Mouse (Mus musculus) neural tube, embryonic 14.5 days (tissue): ENCODE results near the gene Klhdc8a. TPM values are rescaled to one million over a fixed set of nuclear protein-coding genes. Genes with fewer than 3 reads are reported as not detected.
"Not testable (repeated sequence)": the region's sequence is repeated elsewhere in the genome, so short reads cannot be mapped to it uniquely, and the experiment has no call there.

Experiments used
- ATAC-seq: fragments of 200-750 bp; cut with Nextera tagmentation; 2 replicates; pipeline ENCODE4 v1.8.0; 2017; ENCODE audit warnings: low read depth, mild to moderate bottlenecking, moderate TSS enrichment, moderate library complexity
- H3K27ac ChIP-seq: fragments of 300-500 bp; sonication (generic); 2 replicates; pipeline ENCODE4 v1.5.1; 2014; ENCODE audit warnings: low read depth, mild to moderate bottlenecking, control low read depth, low read length, moderate library complexity, mixed read lengths
- H3K27me3 ChIP-seq: fragments of 300-500 bp; sonication (generic); 2 replicates; pipeline ENCODE4 v1.6.1; 2014; ENCODE audit warnings: low read length; ENCODE audit not compliant: control insufficient read depth, insufficient read depth
- H3K36me3 ChIP-seq: fragments of 300-500 bp; sonication (generic); 2 replicates; pipeline ENCODE4 v1.6.1; 2014; ENCODE audit warnings: low read length, mixed read lengths; ENCODE audit not compliant: control insufficient read depth, insufficient read depth
- H3K4me1 ChIP-seq: fragments of 300-500 bp; sonication (generic); 2 replicates; pipeline ENCODE4 v1.6.1; 2014; ENCODE audit warnings: low read length; ENCODE audit not compliant: control insufficient read depth, insufficient read depth
- H3K4me2 ChIP-seq: fragments of 300-500 bp; sonication (generic); 2 replicates; pipeline ENCODE4 v1.6.1; 2014; ENCODE audit warnings: mild to moderate bottlenecking, low read depth, low read length, control low read depth
- H3K4me3 ChIP-seq: fragments of 300-500 bp; sonication (generic); 2 replicates; pipeline ENCODE4 v1.5.1; 2014; ENCODE audit warnings: low read depth, low read length, control low read depth, mixed read lengths
- H3K9ac ChIP-seq: fragments of 300-500 bp; sonication (generic); replicated peaks from 2 replicates; pipeline ENCODE4 v1.6.1; 2014; ENCODE audit warnings: low read depth, mild to moderate bottlenecking, control low read depth, low read length, mixed read lengths
- H3K9me3 ChIP-seq: fragments of 300-500 bp; sonication (generic); 2 replicates; pipeline ENCODE4 v1.6.1; 2016; ENCODE audit warnings: low read length; ENCODE audit not compliant: control insufficient read depth
- WGBS: fragments of 180-500 bp; shearing (Covaris S2); extraction: QIAGEN DNeasy Blood & Tissue Kit; methylation state at CpG from one replicate; pipeline ENCODE4 v1.1.7; 2014; 5-methylcytosine and 5-hydroxymethylcytosine counted together
- polyA plus RNA-seq: library from polyadenylated mRNA; unstranded; fragments of >200 nt; fragmentation: Nextera tagmentation; extraction: Ambion mirVana; gene quantifications from 2 replicates; pipeline ENCODE4 v1.2.1, GENCODE M21; 2014

The Klhdc8a gene
- polyA plus RNA-seq, 1 experiment from 2014 or later, result 8.4 TPM

- Histone ChIP-seq H3K4me2 (no peak overlapping the region), H3K27me3 (no peaks in the 10 kb centered on the region), H3K9ac (no peak overlapping the region), H3K36me3 (no peaks in the 10 kb centered on the region), H3K4me1 (no peaks in the 10 kb centered on the region), H3K4me3 (no peak overlapping the region), H3K27ac (no peak overlapping the region), H3K9me3 (no peaks in the 10 kb centered on the region)
- 56% methylated on average over 2 of the region's 2 CpGs for WGBS
- ATAC-seq, result no peak
Observed at GRCm38 (mm10) chr1:132267959-132268358, 30.5 kb upstream of the Klhdc8a start.

GRCm38 (mm10) chr1:132268418-132269060 lies 29.9 kb upstream of the Klhdc8a start:
- Histone ChIP-seq H3K4me2 (no peak overlapping the region), H3K27ac (no peak overlapping the region), H3K9ac (no peak overlapping the region), H3K36me3 (no peaks in the 10 kb centered on the region), H3K4me1 (no peaks in the 10 kb centered on the region), H3K27me3 (no peaks in the 10 kb centered on the region), H3K9me3 (no peaks in the 10 kb centered on the region), H3K4me3 (no peak overlapping the region)
- ATAC-seq, result no peak
- 64% methylated on average over 7 of the region's 7 CpGs for WGBS

GRCm38 (mm10) chr1:132271237-132271636 lies 27.2 kb upstream of the Klhdc8a start:
- Histone ChIP-seq H3K27me3 (no peaks in the 10 kb centered on the region), H3K36me3 (no peaks in the 10 kb centered on the region), H3K4me3 (no peak overlapping the region), H3K9ac (no peak overlapping the region), H3K9me3 (no peaks in the 10 kb centered on the region), H3K4me2 (no peak overlapping the region), H3K4me1 (no peaks in the 10 kb centered on the region), H3K27ac (no peak overlapping the region)
- ATAC-seq, result no peak
- 56% methylated on average over 3 of the region's 3 CpGs for WGBS

GRCm38 (mm10) chr1:132276694-132277093 lies 21.7 kb upstream of the Klhdc8a start:
- no peak for ATAC-seq
- Histone ChIP-seq H3K4me2 (no peak overlapping the region), H3K4me3 (no peak overlapping the region), H3K9ac (no peak overlapping the region), H3K36me3 (no peaks in the 10 kb centered on the region), H3K27me3 (no peaks in the 10 kb centered on the region), H3K4me1 (0 out of 2 replicates have a peak, but pooled peaks cover 3% of the 10 kb centered on the region), H3K9me3 (no peaks in the 10 kb centered on the region), H3K27ac (no peak overlapping the region)
- WGBS, result 80% methylated on average over 3 of the region's 3 CpGs

GRCm38 (mm10) chr1:132277124-132277523 lies 21.3 kb upstream of the Klhdc8a start:
- Histone ChIP-seq H3K27ac (no peak overlapping the region), H3K4me1 (0 out of 2 replicates have a peak, but pooled peaks cover 5% of the 10 kb centered on the region), H3K4me2 (no peak overlapping the region), H3K36me3 (no peaks in the 10 kb centered on the region), H3K9me3 (no peaks in the 10 kb centered on the region), H3K27me3 (no peaks in the 10 kb centered on the region), H3K9ac (no peak overlapping the region), H3K4me3 (no peak overlapping the region)
- 67% methylated on average over 6 of the region's 6 CpGs for WGBS
- no peak for ATAC-seq

- ATAC-seq, H3K4me3 ChIP-seq, H3K9me3 ChIP-seq, H3K4me2 ChIP-seq, H3K9ac ChIP-seq, H3K27me3 ChIP-seq, H3K27ac ChIP-seq, H3K36me3 ChIP-seq: not testable (repeated sequence)
- 75% methylated on average over 6 of the region's 6 CpGs for WGBS
- peaks cover 17% of the 10 kb centered on the region for H3K4me1 ChIP-seq
Observed at GRCm38 (mm10) chr1:132280636-132281035, 17.8 kb upstream of the Klhdc8a start.

- ATAC-seq, result peak; percentile 3; the same call in 1 of the 2 replicates
- H3K4me3 ChIP-seq, result no peak overlapping the region
Observed at GRCm38 (mm10) chr1:132281523-132282176, 16.8 kb upstream of the Klhdc8a start.

GRCm38 (mm10) chr1:132282177-132282536 lies 16.3 kb upstream of the Klhdc8a start:
- Histone ChIP-seq H3K9me3 (no peaks in the 10 kb centered on the region), H3K27ac (0 out of 2 replicates have a peak overlapping the region, but pooled peaks have one; percentile 17), H3K9ac (no peak overlapping the region), H3K27me3 (no peaks in the 10 kb centered on the region), H3K4me2 (no peak overlapping the region), H3K36me3 (no peaks in the 10 kb centered on the region), H3K4me3 (no peak overlapping the region), H3K4me1 (peaks cover 17% of the 10 kb centered on the region)
- ATAC-seq, result peak; percentile 15; the same call in 1 of the 2 replicates
- WGBS, result 59% methylated on average over 2 of the region's 2 CpGs

More at GRCm38 (mm10) chr1:132281523-132282176, 16.8 kb upstream of the Klhdc8a start:
- H3K36me3 ChIP-seq, result no peaks in the 10 kb centered on the region
- 6% methylated on average over 8 of the region's 8 CpGs for WGBS
- 0 out of 2 replicates have a peak overlapping the region, but pooled peaks have one; percentile 6 for H3K4me2 ChIP-seq
- H3K9ac ChIP-seq, result no peak overlapping the region
- no peaks in the 10 kb centered on the region for H3K27me3 ChIP-seq
- H3K9me3 ChIP-seq, result no peaks in the 10 kb centered on the region
- peaks cover 17% of the 10 kb centered on the region for H3K4me1 ChIP-seq
- 0 out of 2 replicates have a peak overlapping the region, but pooled peaks have one; percentile 17 for H3K27ac ChIP-seq

- Histone ChIP-seq H3K4me3 (no peak overlapping the region), H3K9me3 (no peaks in the 10 kb centered on the region), H3K27ac (peak overlapping the region; percentile 69; the same call in 1 of the 2 replicates), H3K4me2 (no peak overlapping the region), H3K9ac (no peak overlapping the region), H3K27me3 (no peaks in the 10 kb centered on the region), H3K4me1 (peaks cover 18% of the 10 kb centered on the region), H3K36me3 (no peaks in the 10 kb centered on the region)
- peak; percentile 60; the same call in 1 of the 2 replicates for ATAC-seq
- WGBS, result 15% methylated on average over 13 of the region's 13 CpGs
Observed at GRCm38 (mm10) chr1:132283018-132283417, 15.4 kb upstream of the Klhdc8a start.
